Mouse (Mus musculus) lung, embryonic 14.5 days (tissue): ENCODE data around the gene Pclo. TPM values are rescaled to one million over a fixed set of nuclear protein-coding genes. Genes with fewer than 3 reads are reported as not detected.

ENCODE experiments used
- ATAC-seq: fragments of 200-750 bp; cut with Nextera tagmentation; 2 replicates; pipeline ENCODE4 v1.8.0; 2017; ENCODE audit warnings: mild to moderate bottlenecking, moderate TSS enrichment, moderate library complexity; ENCODE audit not compliant: insufficient read depth
- DNase-seq: peaks from one replicate; pipeline ENCODE4 v3.0.0-alpha.2; 2015
- H3K27ac ChIP-seq: fragments of 300-500 bp; sonication (generic); 2 replicates; pipeline ENCODE4 v1.5.1; 2014; ENCODE audit warnings: low read depth, mild to moderate bottlenecking, moderate library complexity
- H3K27me3 ChIP-seq: fragments of 300-500 bp; sonication (generic); 2 replicates; pipeline ENCODE4 v1.6.1; 2014; ENCODE audit warnings: low read length, control low read depth; ENCODE audit not compliant: insufficient read depth
- H3K36me3 ChIP-seq: fragments of 300-500 bp; sonication (generic); 2 replicates; pipeline ENCODE4 v1.6.1; 2014; ENCODE audit warnings: control low read depth; ENCODE audit not compliant: insufficient read depth
- H3K4me1 ChIP-seq: fragments of 300-500 bp; sonication (generic); 2 replicates; pipeline ENCODE4 v1.6.1; 2014; ENCODE audit warnings: antibody characterized with exemption, control low read depth; ENCODE audit not compliant: insufficient read depth
- H3K4me2 ChIP-seq: fragments of 300-500 bp; sonication (generic); 2 replicates; pipeline ENCODE4 v1.6.1; 2014; ENCODE audit warnings: mild to moderate bottlenecking
- H3K4me3 ChIP-seq: fragments of 300-500 bp; sonication (generic); 2 replicates; pipeline ENCODE4 v1.5.1; 2014; ENCODE audit warnings: low read depth, low read length
- H3K9ac ChIP-seq: fragments of 300-500 bp; sonication (generic); 2 replicates; pipeline ENCODE4 v1.6.1; 2014
- H3K9me3 ChIP-seq: fragments of 300-500 bp; sonication (generic); 2 replicates; pipeline ENCODE4 v1.6.1; 2016; ENCODE audit warnings: low read depth, low read length, control low read depth
- CTCF ChIP-seq: IDR thresholded peaks from 2 replicates; pipeline ENCODE4 v1.5.1; 2016; ENCODE audit warnings: antibody characterized with exemption, low read depth
- WGBS: fragments of 180-500 bp; shearing (Covaris S2); extraction: QIAGEN DNeasy Blood & Tissue Kit; methylation state at CpG from one replicate; pipeline ENCODE4 v1.1.7; 2014; 5-methylcytosine and 5-hydroxymethylcytosine counted together
- polyA plus RNA-seq: library from polyadenylated mRNA; unstranded; fragments of >200 nt; fragmentation: Nextera tagmentation; extraction: Ambion mirVana; gene quantifications from 2 replicates; pipeline ENCODE4 v1.2.1, GENCODE M21; 2014

Pclo gene
- polyA plus RNA-seq, 1 experiment from 2014 or later = 0.43 TPM

DNA sequence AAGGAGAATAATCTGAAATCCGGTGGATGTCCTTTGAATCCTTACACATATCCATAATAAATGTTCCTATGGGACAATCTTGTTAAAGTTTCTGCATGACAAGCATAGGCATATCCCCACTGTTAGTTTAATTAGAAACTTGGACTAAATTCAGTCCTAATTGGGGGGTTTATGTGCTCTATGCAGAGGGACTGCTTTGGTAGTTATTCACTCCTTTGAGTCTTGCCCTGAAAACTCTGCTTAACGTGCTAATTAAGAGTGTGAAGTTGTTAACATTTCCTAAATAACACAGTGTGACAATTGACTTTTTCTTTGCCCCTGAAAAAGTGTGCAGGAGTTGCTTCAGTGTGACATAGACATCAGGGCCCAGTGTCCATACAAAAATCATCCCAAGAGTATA, 177.3 kb downstream of the Pclo start:
- H3K4me3 ChIP-seq = no peak overlapping the region
- H3K4me1 ChIP-seq = no peaks in the 10 kb centered on the region
- DNase-seq = no peak
- TF ChIP-seq CTCF = no peak
- H3K4me2 ChIP-seq = no peak overlapping the region
- no peaks in the 10 kb centered on the region for H3K9me3 ChIP-seq
- H3K36me3 ChIP-seq = no peaks in the 10 kb centered on the region
- no peaks in the 10 kb centered on the region for H3K27me3 ChIP-seq
- H3K27ac ChIP-seq = no peak overlapping the region
- 66% methylated on average over 2 of the region's 2 CpGs for WGBS
- no peak for ATAC-seq
- H3K9ac ChIP-seq = no peak overlapping the region

DNA sequence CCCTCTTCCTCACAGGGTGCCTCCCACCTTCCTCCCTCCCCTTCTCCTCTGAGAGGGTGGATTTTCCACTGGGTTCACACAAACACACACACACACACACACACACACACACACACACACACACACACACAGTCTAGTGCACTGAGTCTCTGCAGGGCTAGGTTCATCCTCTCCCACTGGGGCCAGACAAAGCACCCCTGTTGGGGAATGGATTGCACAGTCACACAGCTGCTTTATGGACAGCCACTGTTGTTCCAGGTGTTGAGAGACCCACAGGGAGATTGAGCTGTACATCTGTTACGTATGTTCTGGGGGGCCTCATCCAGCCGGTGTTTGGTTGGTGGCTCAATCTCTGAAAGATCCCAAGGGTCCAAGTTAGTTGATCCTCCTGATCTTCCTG, 182.0 kb downstream of the Pclo start:
- Histone ChIP-seq H3K9me3 (no peaks in the 10 kb centered on the region), H3K9ac (no peak overlapping the region), H3K36me3 (no peaks in the 10 kb centered on the region), H3K4me1 (no peaks in the 10 kb centered on the region), H3K27me3 (no peaks in the 10 kb centered on the region), H3K27ac (no peak overlapping the region), H3K4me2 (no peak overlapping the region), H3K4me3 (no peak overlapping the region)
- no peak for TF ChIP-seq CTCF
- ATAC-seq (no peak), DNase-seq (no peak)
- 81% methylated on average over 2 of the region's 2 CpGs for WGBS

DNA sequence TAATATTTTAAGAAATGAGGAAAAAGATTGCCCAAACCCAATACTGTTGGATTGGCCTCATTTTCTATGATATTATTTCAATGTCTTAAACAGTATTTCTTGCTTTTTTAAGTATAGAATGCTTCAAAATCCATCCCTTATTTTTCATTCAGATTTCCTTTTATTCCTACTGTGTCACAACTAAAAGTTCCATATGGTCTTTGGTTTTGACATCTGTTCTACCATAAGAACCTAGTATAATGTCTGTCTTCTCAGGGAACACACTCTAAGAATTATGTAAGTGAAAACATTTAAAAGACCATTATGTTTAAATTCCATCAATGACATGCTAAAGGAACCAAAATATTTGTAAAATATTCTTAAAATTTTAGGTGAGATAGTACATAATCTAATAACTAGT, 186.2 kb downstream of the Pclo start:
- DNase-seq (no peak), ATAC-seq (no peak)
- H3K27me3 ChIP-seq = no peaks in the 10 kb centered on the region
- no peak overlapping the region for H3K4me3 ChIP-seq
- no peak for TF ChIP-seq CTCF
- H3K36me3 ChIP-seq = no peaks in the 10 kb centered on the region
- H3K4me2 ChIP-seq = no peak overlapping the region
- no peaks in the 10 kb centered on the region for H3K9me3 ChIP-seq
- H3K27ac ChIP-seq = no peak overlapping the region
- no peaks in the 10 kb centered on the region for H3K4me1 ChIP-seq
- H3K9ac ChIP-seq = no peak overlapping the region

DNA sequence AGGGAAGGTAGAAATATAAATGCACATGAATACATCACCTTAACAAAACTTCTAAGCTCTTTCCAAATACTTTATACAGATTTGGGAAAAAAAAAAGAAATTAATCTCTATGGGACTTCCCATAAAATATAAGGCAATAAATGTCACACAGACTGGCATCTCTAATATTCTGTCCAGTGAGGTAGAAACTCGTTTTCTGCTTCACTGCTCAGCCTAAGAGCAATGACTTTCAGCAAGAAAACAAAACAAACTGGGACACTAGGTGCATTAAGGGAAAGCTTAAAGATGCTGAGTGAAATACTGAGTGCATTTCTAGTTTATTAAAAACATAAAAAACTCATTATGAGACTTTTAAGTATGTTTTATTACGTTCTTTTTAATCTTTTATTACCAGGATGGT, 190.7 kb downstream of the Pclo start:
- ATAC-seq (no peak), DNase-seq (no peak)

DNA sequence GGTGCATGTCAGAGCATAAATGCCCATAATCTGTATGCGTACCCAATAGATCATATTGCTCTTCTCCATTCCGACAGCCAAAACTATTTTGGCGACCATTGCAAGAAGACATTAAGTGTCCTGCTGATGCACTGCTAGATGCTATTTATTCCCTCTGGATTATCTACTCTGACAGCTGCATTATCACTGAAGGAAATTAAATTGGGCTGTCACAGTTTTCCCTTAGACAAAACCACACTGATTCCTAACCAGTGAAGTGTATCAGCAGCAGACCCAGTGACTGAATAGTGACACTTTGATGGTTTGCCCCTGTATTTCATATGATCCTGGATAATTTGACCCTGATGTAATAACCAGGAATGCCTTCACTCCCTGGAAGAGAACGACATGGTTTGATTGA, 192.6 kb downstream of the Pclo start:
- TF ChIP-seq CTCF = no peak
- H3K4me3 ChIP-seq = no peak overlapping the region
- H3K4me1 ChIP-seq = no peaks in the 10 kb centered on the region
- DNase-seq (no peak), ATAC-seq (no peak)
- no peak overlapping the region for H3K4me2 ChIP-seq
- WGBS = 72% methylated on average over 4 of the region's 4 CpGs
- no peaks in the 10 kb centered on the region for H3K36me3 ChIP-seq
- no peak overlapping the region for H3K9ac ChIP-seq
- no peaks in the 10 kb centered on the region for H3K27me3 ChIP-seq
- H3K27ac ChIP-seq = no peak overlapping the region
- no peaks in the 10 kb centered on the region for H3K9me3 ChIP-seq

More for the DNA sequence above, 190.7 kb downstream of the Pclo start:
- H3K9ac ChIP-seq = no peak overlapping the region
- no peaks in the 10 kb centered on the region for H3K27me3 ChIP-seq
- H3K4me2 ChIP-seq = no peak overlapping the region
- WGBS = 53% methylated on average over 2 of the region's 2 CpGs
- H3K4me1 ChIP-seq = no peaks in the 10 kb centered on the region
- no peak overlapping the region for H3K27ac ChIP-seq
- no peaks in the 10 kb centered on the region for H3K36me3 ChIP-seq
- TF ChIP-seq CTCF = no peak
- no peak overlapping the region for H3K4me3 ChIP-seq
- H3K9me3 ChIP-seq = no peaks in the 10 kb centered on the region

DNA sequence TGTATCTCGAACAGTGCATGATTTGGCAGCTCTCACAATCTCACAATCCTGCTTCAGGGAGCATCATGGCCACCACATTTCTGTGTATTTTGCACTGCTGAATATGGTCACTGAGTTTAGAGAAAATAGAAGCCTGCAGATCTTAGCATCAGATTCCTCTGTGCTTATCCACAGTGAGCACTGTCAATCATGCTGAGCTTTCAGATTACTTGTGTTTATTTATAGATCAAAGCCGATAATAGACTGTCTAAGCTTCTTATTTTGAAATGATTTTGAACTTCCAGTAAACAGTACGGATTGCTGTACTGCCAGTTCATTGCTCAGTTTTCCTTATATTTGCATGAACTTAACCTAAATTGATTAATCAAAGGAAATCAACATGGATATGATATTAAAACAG, 208.9 kb downstream of the Pclo start:
- no peak for TF ChIP-seq CTCF
- Histone ChIP-seq H3K9me3 (no peaks in the 10 kb centered on the region), H3K4me2 (no peak overlapping the region), H3K27me3 (no peaks in the 10 kb centered on the region), H3K9ac (no peak overlapping the region), H3K27ac (no peak overlapping the region), H3K36me3 (no peaks in the 10 kb centered on the region), H3K4me3 (no peak overlapping the region), H3K4me1 (no peaks in the 10 kb centered on the region)
- ATAC-seq = no peak
- WGBS = 61% methylated on average over 3 of the region's 3 CpGs
- no peak for DNase-seq

DNA sequence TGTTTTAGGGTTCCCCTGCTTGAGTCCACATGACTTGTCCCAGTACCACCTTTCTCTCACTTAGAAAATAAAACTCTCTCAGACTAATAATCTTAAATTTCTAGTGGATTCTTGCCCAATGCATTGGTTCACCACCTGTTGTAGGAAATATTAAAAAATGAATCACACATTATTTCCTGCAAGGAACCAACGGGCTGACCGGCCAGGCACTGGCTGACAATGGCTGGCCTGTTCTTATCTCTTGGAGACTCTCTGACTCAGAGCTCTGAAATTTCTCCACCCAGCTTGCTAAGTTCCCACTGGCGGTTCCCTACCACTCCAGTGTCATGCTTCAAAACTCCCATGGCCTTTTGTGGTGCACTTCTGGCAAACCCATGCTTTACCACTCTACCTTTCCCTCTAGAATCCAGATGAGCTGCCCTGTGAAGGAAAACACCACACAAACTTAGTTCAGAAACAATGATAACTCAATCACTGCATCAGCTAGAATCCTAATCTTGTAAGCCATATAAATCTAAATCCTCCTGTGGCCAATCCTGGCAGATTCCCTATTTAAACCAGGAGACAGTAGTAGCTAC, 214.0 kb downstream of the Pclo start:
- 63% methylated on average over 3 of the region's 3 CpGs for WGBS
- Histone ChIP-seq H3K27me3 (no peaks in the 10 kb centered on the region), H3K4me2 (no peak overlapping the region)

DNA sequence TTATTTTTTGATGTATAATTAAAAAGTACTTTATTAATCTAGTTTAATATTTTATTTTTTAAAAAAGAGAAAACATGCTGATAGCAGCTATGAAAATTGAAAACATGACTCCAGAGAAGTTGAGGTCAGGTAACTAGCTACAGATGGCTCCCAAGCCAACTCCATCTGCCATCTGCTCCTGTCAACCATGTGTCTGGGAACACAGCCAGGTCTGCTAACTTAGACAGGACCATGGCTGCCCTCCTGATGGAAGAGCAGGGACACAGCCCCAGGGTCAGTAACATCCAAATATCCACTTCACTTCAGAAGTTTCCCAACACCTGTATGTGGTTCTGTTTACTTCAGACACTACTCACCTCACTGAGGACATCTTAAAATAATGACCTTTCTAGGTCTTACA, 236.2 kb downstream of the Pclo start:
- H3K4me1 ChIP-seq = no peaks in the 10 kb centered on the region
- no peak for ATAC-seq

More for the DNA sequence above, 214.0 kb downstream of the Pclo start:
- H3K9me3 ChIP-seq = no peaks in the 10 kb centered on the region
- TF ChIP-seq CTCF = no peak
- ATAC-seq (no peak), DNase-seq (no peak)
- no peak overlapping the region for H3K4me3 ChIP-seq
- no peaks in the 10 kb centered on the region for H3K36me3 ChIP-seq
- H3K27ac ChIP-seq = no peak overlapping the region
- H3K9ac ChIP-seq = no peak overlapping the region
- H3K4me1 ChIP-seq = no peaks in the 10 kb centered on the region

More for the DNA sequence above, 236.2 kb downstream of the Pclo start:
- TF ChIP-seq CTCF = no peak
- Histone ChIP-seq H3K27ac (no peak overlapping the region), H3K36me3 (no peaks in the 10 kb centered on the region), H3K9ac (no peak overlapping the region), H3K27me3 (no peaks in the 10 kb centered on the region), H3K9me3 (no peaks in the 10 kb centered on the region), H3K4me3 (no peak overlapping the region), H3K4me2 (no peak overlapping the region)
- no peak for DNase-seq
